In the genomic region with DNA sequence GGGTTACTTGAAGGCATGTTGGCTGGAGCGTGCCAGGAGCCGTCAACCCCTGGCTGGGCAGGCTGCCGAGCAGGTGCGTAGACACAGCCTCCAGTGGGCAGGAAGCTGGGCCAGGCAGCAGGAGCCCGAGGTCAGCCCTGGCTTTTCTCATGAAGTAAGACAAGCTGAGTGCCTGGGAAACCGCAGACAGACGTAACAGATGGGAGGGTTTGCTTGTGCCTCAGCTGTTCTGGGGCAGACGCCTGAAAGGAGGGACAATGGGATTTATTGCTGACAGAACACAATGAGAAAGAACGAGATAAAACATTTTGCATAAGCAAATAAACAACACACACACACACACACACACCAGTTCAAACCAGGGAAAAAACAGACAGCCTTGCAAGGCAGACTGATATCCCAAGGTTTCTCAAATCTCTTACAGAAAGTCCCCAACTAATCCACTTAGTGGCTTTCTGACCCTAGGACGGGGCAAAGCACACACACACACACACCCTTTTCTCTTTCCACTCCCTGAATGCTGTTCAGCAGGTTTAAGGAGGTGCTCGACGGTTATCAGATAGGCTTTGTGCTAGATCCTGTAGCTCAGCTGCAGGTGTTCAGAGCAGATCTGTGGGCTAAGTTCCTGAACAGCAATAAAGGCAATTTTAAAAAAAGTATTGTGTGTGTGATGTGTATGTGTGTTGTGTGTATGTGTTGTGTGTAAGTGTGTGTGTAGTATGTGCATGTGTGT, we compare ENCODE assay signal across 7 mouse cellular contexts. TPM values are rescaled to one million over a fixed set of nuclear protein-coding genes. Genes with fewer than 3 reads are reported as not detected.
A peak's percentile ranks its signal among the peaks of the same experiment; 100 is the strongest.
DNase-seq lines count a peak whose midpoint lies in the region; ATAC-seq and TF ChIP-seq lines count a peak whose summit lies in the region.

No protein-coding gene starts in this region.

- 20% methylated on average over 12 of the region's 12 CpGs for WGBS in hindbrain, embryonic 15.5 days
- 15% methylated on average over 12 of the region's 12 CpGs for WGBS in stomach, postnatal 0 days

- H3K36me3 ChIP-seq in MEL (ENCODE audit: control insufficient read depth in 1 of 2, insufficient read depth in 2 of 2, low read length in 2 of 2): peaks cover 0 to 53% of the 10 kb centered on the region in 2 experiments; a peak in 2 of 4 replicates
- H3K36me3 ChIP-seq in hindbrain, embryonic 15.5 days: no peaks in the 10 kb centered on the region
- no peaks in the 10 kb centered on the region for H3K36me3 ChIP-seq in megakaryocyte, embryonic 14.5 days (replicated peaks; ENCODE audit: low read length)
- H3K36me3 ChIP-seq in stomach, postnatal 0 days (ENCODE audit: control insufficient read depth, insufficient read depth, low read length): no peaks in the 10 kb centered on the region

- no peak overlapping the region for H3K4me2 ChIP-seq in hindbrain, embryonic 15.5 days
- H3K4me2 ChIP-seq in stomach, postnatal 0 days (replicated peaks; ENCODE audit: low read depth): no peak overlapping the region; the same call in 1 of the 2 replicates

- no peak for TF ChIP-seq RAD21 in MEL (IDR thresholded peaks at IDR 0.05; ENCODE audit: low read depth, low read length)

- TF ChIP-seq EP300 in MEL (IDR thresholded peaks at IDR 0.05; ENCODE audit: low read depth in 1 of 2, low read length in 2 of 2): peak; percentile 92
- TF ChIP-seq EP300 in stomach, postnatal 0 days (optimal IDR thresholded peaks at IDR 0.05): no peak

- TF ChIP-seq POLR2A in MEL (IDR thresholded peaks at IDR 0.05; ENCODE audit: control insufficient read depth in 1 of 2, insufficient read depth in 1 of 2, low read depth in 1 of 2, low read length in 2 of 2, poor library complexity in 1 of 2): no peak
- TF ChIP-seq POLR2A in brain, embryonic 14.5 days (IDR thresholded peaks at IDR 0.05; ENCODE audit: borderline replicate concordance, extremely low read depth, insufficient read depth, insufficient read length, poor library complexity, severe bottlenecking): no peak

- no peaks in the 10 kb centered on the region for H3K9me3 ChIP-seq in MEL (replicated peaks; ENCODE audit: insufficient read depth, low read length)
- no peaks in the 10 kb centered on the region for H3K9me3 ChIP-seq in hindbrain, embryonic 15.5 days
- H3K9me3 ChIP-seq in megakaryocyte, embryonic 14.5 days: no peaks in the 10 kb centered on the region
- H3K9me3 ChIP-seq in stomach, postnatal 0 days (ENCODE audit: control insufficient read depth, low read length): no peaks in the 10 kb centered on the region

- H3K27ac ChIP-seq in MEL (ENCODE audit: control insufficient read depth, low read depth, low read length): peak overlapping the region; percentile 65
- H3K27ac ChIP-seq in hindbrain, embryonic 15.5 days (replicated peaks): peak overlapping the region; percentile 42; the same call in 1 of the 2 replicates
- H3K27ac ChIP-seq in stomach, postnatal 0 days (replicated peaks): peak overlapping the region; percentile 91

- H3K27me3 ChIP-seq in MEL (ENCODE audit: control insufficient read depth in 1 of 2, insufficient read depth in 2 of 2, low read length in 2 of 2): no peaks in the 10 kb centered on the region
- H3K27me3 ChIP-seq in hindbrain, embryonic 15.5 days: no peaks in the 10 kb centered on the region
- no peaks in the 10 kb centered on the region for H3K27me3 ChIP-seq in megakaryocyte, embryonic 14.5 days (replicated peaks)
- H3K27me3 ChIP-seq in stomach, postnatal 0 days (ENCODE audit: control insufficient read depth, insufficient read depth, low read length): no peaks in the 10 kb centered on the region

- no peak for TF ChIP-seq CTCF in MEL (IDR thresholded peaks at IDR 0.05 in 2 of 3, conservative IDR thresholded peaks at IDR 0.05 in 1 of 3; ENCODE audit: control insufficient read depth in 1 of 3, insufficient read depth in 1 of 3, low read depth in 2 of 3, low read length in 3 of 3, poor library complexity in 1 of 3, severe bottlenecking in 1 of 3)
- no peak for TF ChIP-seq CTCF in brain, embryonic 14.5 days (IDR thresholded peaks at IDR 0.05; ENCODE audit: borderline replicate concordance, extremely low read depth, insufficient read depth, insufficient read length)
- TF ChIP-seq CTCF in stomach, postnatal 0 days (IDR thresholded peaks at IDR 0.05; ENCODE audit: low read depth): no peak

- H3K4me3 ChIP-seq in MEL (ENCODE audit: control insufficient read depth in 1 of 2, insufficient read depth in 1 of 2, low read depth in 2 of 2, low read length in 2 of 2): peak overlapping the region in 1 of 2 experiments; percentile 2; a peak in 1 of 4 replicates
- H3K4me3 ChIP-seq in hindbrain, embryonic 15.5 days: no peak overlapping the region
- peak overlapping the region; percentile 81 for H3K4me3 ChIP-seq in megakaryocyte, embryonic 14.5 days (replicated peaks)
- H3K4me3 ChIP-seq in stomach, postnatal 0 days (ENCODE audit: low read depth, low read length): no peak overlapping the region

- H3K79me2 ChIP-seq in MEL (ENCODE audit: control insufficient read depth, insufficient read depth, low read length, poor library complexity): no peaks in the 10 kb centered on the region

- H3K9ac ChIP-seq in MEL (ENCODE audit: control insufficient read depth, low read depth, low read length, poor library complexity, severe bottlenecking): peak overlapping the region; percentile 23
- H3K9ac ChIP-seq in hindbrain, embryonic 15.5 days: no peak overlapping the region
- peak overlapping the region; percentile 38; the same call in 1 of the 2 replicates for H3K9ac ChIP-seq in stomach, postnatal 0 days (ENCODE audit: low read length)

- DNase-seq in MEL (ENCODE audit: low read depth, low spot score): peak; percentile 87
- peak; percentile 72 for DNase-seq in brain, embryonic 14.5 days (ENCODE audit: low read depth)
- peak; percentile 87 for DNase-seq in stomach, postnatal 0 days (ENCODE audit: low spot score)
- no peak for DNase-seq in cerebellum, postnatal 14 days
- no peak for DNase-seq in frontal cortex, postnatal 10 days (ENCODE audit: low spot score in 2 of 2)

- peaks cover 51 to 76% of the 10 kb centered on the region in 2 experiments for H3K4me1 ChIP-seq in MEL (ENCODE audit: control insufficient read depth in 1 of 2, insufficient read depth in 2 of 2, low read length in 2 of 2)
- peaks cover 10% of the 10 kb centered on the region for H3K4me1 ChIP-seq in hindbrain, embryonic 15.5 days (replicated peaks)
- peaks cover 68% of the 10 kb centered on the region for H3K4me1 ChIP-seq in megakaryocyte, embryonic 14.5 days
- H3K4me1 ChIP-seq in stomach, postnatal 0 days (replicated peaks; ENCODE audit: control insufficient read depth, insufficient read depth): peaks cover 3% of the 10 kb centered on the region; the same call in 1 of the 2 replicates

- peak; percentile 59; the same call in 1 of the 2 replicates for ATAC-seq in hindbrain, embryonic 15.5 days (ENCODE audit: low FRiP score, low read depth)
- ATAC-seq in stomach, postnatal 0 days (ENCODE audit: low FRiP score, low TSS enrichment): peak; percentile 90

TF ChIP-seq in MEL, 35 proteins besides CTCF, POLR2A, EP300 and RAD21 (continues in another document):
- TF ChIP-seq MAX (IDR thresholded peaks at IDR 0.05; ENCODE audit: low read length): no peak
- TF ChIP-seq RCOR1 (IDR thresholded peaks at IDR 0.05; ENCODE audit: low read depth, low read length): peak; percentile 66
- peak; percentile 94 for TF ChIP-seq ETS1 (IDR thresholded peaks at IDR 0.05; ENCODE audit: low read depth, low read length)
- no peak for TF ChIP-seq NRF1 (IDR thresholded peaks at IDR 0.05; ENCODE audit: insufficient read depth, low read depth, low read length, poor library complexity, severe bottlenecking)
- 0 out of 2 replicates have a peak, but pooled peaks have one; percentile 25 for TF ChIP-seq TBP (IDR thresholded peaks at IDR 0.05; ENCODE audit: low read depth, low read length)
- no peak for TF ChIP-seq POLR2AphosphoS2 (IDR thresholded peaks at IDR 0.05; ENCODE audit: low read length)
- no peak; the same call in 1 of the 2 replicates for TF ChIP-seq CHD2 (IDR thresholded peaks at IDR 0.05; ENCODE audit: low read length)
- TF ChIP-seq MYB (IDR thresholded peaks at IDR 0.05; ENCODE audit: low read depth, low read length): peak; percentile 75
- no peak for TF ChIP-seq JUND (IDR thresholded peaks at IDR 0.05; ENCODE audit: low read depth, low read length)
- TF ChIP-seq ZKSCAN1 (IDR thresholded peaks at IDR 0.05; ENCODE audit: low read depth, low read length): no peak
- TF ChIP-seq TCF12 (IDR thresholded peaks at IDR 0.05; ENCODE audit: low read depth, low read length): peak; percentile 94
- 0 out of 2 replicates have a peak, but pooled peaks have one; percentile 27 for TF ChIP-seq ELF1 (IDR thresholded peaks at IDR 0.05; ENCODE audit: low read depth, low read length)

RNA-seq across cellular contexts. Expression of gene Engase, which starts 6.2 kb away (rescaled TPM):
- 15.3 and 19.7 TPM in 2 replicates for total RNA-seq in MEL (2012; rRNA removed)
- polyA plus RNA-seq in MEL (2012; ENCODE audit: insufficient read depth in 1 of 2, insufficient read length in 2 of 2, low read depth in 1 of 2, low replicate concordance in 2 of 2, missing spikeins in 1 of 2): 10 to 100 TPM in 1 of 2 experiments, not detected in 1; 23.5 TPM
- polyA plus RNA-seq in brain, embryonic 14.5 days (2012; rRNA removed): 7.4 and 8.1 TPM in 2 replicates
- 6.8 and 7.7 TPM in 2 replicates for polyA plus RNA-seq in hindbrain, embryonic 15.5 days (2015; fragmentation: Nextera tagmentation; extraction: Ambion mirVana)
- 72.2 and 151 TPM in 2 replicates for polyA plus RNA-seq in megakaryocyte, embryonic 14.5 days (2012; ENCODE audit: insufficient read depth, low replicate concordance)
- polyA plus RNA-seq in stomach, postnatal 0 days (2015; fragmentation: Nextera tagmentation; extraction: Ambion mirVana): 12.6 and 13.7 TPM in 2 replicates

RNA-seq across cellular contexts. Expression of gene C1qtnf1, which starts 42.4 kb away (rescaled TPM):
- 0.07 and 0.27 TPM in 2 replicates for total RNA-seq in MEL (2012; rRNA removed)
- polyA plus RNA-seq in MEL (2012; ENCODE audit: insufficient read depth in 1 of 2, insufficient read length in 2 of 2, low read depth in 1 of 2, low replicate concordance in 2 of 2, missing spikeins in 1 of 2): under 1 TPM in 1 of 2 experiments, not detected in 1; 0.72 TPM
- polyA plus RNA-seq in brain, embryonic 14.5 days (2012; rRNA removed): 4.6 and 5.9 TPM in 2 replicates
- polyA plus RNA-seq in hindbrain, embryonic 15.5 days (2015; fragmentation: Nextera tagmentation; extraction: Ambion mirVana): 5.1 and 5.3 TPM in 2 replicates
- polyA plus RNA-seq in megakaryocyte, embryonic 14.5 days (2012; ENCODE audit: insufficient read depth, low replicate concordance): not detected in 2 replicates
- 9.0 and 11.0 TPM in 2 replicates for polyA plus RNA-seq in stomach, postnatal 0 days (2015; fragmentation: Nextera tagmentation; extraction: Ambion mirVana)

RNA-seq across cellular contexts. Expression of gene Cant1, which starts 51.5 kb away (rescaled TPM):
- total RNA-seq in MEL (2012; rRNA removed): 25.8 and 26.0 TPM in 2 replicates
- 100 to 1,000 TPM in 1 of 2 experiments, 10 to 100 TPM in 1; 34.4 to 145 TPM for polyA plus RNA-seq in MEL (2012; ENCODE audit: insufficient read depth in 1 of 2, insufficient read length in 2 of 2, low read depth in 1 of 2, low replicate concordance in 2 of 2, missing spikeins in 1 of 2)
- polyA plus RNA-seq in brain, embryonic 14.5 days (2012; rRNA removed): 38.8 and 45.7 TPM in 2 replicates
- 30.8 and 33.7 TPM in 2 replicates for polyA plus RNA-seq in hindbrain, embryonic 15.5 days (2015; fragmentation: Nextera tagmentation; extraction: Ambion mirVana)
- 41.8 and 139 TPM in 2 replicates for polyA plus RNA-seq in megakaryocyte, embryonic 14.5 days (2012; ENCODE audit: insufficient read depth, low replicate concordance)
- 32.3 and 33.9 TPM in 2 replicates for polyA plus RNA-seq in stomach, postnatal 0 days (2015; fragmentation: Nextera tagmentation; extraction: Ambion mirVana)

Comparison
In these comparisons a context has a peak if more than half of its experiments do, and no peak if none do; other contexts are left out.
1. DNase-seq: peak in MEL (single experiment), brain, embryonic 14.5 days (single experiment) and stomach, postnatal 0 days (single experiment); none in cerebellum, postnatal 14 days (0 of 2) and frontal cortex, postnatal 10 days (0 of 2).
2. Peak in every context shown above with its lines, with median percentiles within 50 percentile points of each other: H3K27ac ChIP-seq.